Mouse (Mus musculus) spleen, adult 18-20 months (tissue): ENCODE measurements around the gene Arid4b.

Source experiments
- DNase-seq, 2 experiments: peaks; one replicate each; pipeline ENCODE4 v3.0.0; 2022; ENCODE audit warnings: mixed read lengths in 2 of 2

Arid4b gene

DNA sequence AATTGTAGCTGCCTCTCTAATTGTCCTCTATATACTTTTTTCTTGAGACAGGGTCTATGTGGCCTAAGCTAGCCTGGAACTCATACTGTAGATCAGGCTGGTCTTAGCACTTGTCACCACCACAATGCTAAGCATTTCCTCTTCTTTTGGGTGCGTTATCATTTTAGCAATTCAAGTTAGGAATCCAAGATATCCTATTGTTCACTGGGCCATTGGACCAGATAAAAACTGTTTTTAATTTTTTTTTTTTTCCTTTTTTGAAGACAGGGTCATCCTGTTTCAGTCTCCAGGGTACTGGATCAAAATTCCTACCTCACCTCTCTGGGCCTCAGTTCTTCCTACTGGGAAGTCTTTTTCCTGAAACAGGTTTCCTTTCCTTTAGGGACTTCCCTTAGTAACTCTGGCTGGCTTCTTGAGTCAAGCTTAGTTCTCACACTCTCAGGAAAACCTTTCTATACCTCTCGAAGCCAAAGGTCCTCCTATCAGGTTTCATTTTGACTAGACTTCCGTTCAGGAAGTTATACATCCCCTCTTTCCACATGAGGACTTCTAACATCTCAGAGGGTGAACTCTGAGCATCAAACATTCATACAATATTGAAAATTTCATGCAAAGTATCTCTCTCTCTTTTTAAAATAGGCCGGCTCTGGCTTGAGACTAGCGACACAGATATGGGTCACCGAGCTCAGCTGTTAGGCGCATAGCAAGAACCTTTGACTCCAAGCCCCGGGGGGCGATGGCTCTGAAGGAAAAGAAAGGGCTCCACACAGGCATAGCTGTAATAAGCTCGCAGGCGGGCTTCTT lies 621 bp upstream of the Arid4b start:
- DNase-seq = no peak

- no peak for DNase-seq
Observed at GRCm38 (mm10) chr13:14063942-14064271, 875 bp downstream of the Arid4b start.

GRCm38 (mm10) chr13:14064341-14065027 lies 1.5 kb downstream of the Arid4b start:
- peak; percentile 53 to 61 for DNase-seq

DNA sequence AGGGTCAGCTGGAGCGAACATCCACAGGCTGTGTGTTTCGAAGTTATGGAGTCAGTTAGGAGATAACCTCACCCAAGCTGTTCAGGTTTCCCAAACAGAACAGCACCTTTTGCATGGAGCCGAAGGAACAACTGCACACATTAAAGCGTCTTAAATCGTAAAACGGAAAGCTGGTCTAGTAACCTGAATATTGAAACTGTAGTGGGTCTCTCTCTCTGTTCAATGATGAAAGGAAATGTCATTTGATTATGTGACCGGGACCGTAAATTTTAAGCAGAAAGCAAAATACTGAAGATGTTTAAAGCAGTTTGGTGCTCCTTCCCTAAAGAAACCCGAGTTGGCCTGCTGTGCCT lies 2.0 kb downstream of the Arid4b start:
- DNase-seq = no peak

DNA sequence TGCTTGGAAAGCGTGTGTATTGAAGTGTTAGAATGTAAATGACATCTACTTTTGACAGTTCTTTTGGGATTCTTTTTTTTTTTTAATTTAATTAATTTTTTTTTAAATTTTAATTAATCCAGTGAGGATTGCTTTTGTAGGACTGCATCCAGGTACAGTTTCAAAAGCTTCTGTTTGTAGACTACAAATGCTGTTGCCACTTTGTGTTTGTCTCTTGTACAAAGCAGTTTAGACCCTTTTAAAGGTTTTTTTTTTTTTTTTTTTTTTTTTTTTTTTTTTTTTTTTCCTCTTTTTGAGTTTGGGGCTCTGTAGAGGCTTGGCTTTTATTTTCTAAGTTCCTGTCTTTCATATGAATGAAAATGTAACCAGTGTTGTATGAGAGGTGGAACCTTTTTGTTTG lies 2.7 kb downstream of the Arid4b start:
- no peak for DNase-seq

DNA sequence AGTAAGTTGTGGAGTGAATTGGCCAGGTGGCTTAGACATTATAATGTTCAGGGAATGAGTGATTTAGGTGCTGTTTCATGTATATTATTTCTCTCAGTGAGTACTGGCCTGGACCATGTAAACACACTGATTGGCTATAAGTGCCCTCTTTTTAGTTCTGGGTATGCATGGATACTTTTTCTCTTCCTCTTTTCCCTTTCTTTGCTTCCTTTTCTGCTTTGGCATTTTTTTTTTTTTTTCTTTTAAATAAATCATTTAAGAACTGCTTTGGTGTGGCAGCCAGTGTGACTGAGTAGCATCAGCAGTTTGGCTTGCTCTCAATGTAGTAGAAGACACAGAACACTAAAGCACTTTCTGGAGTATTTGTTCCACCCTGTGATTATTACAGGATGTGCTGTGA lies 5.0 kb downstream of the Arid4b start:
- DNase-seq = no peak

DNA sequence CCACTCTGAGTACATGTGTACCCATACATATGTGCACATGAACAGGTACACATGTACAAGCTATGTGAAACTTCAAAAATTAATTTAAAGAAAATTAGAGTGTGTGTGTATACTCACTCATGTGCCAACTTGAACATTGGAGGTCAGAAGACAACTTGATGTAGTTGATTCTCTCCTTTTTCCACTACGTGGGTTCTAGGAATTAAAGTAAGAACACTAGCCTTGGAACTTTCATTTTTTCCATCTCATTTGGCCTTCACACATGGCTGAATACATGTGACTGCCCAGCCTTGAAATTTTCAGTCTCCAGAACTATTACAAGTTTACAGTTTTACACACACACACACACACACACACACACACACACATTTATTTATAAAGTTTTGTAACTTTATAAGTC lies 6.3 kb downstream of the Arid4b start:
- DNase-seq = no peak

- DNase-seq = no peak
Observed at GRCm38 (mm10) chr13:14074371-14074770, 11.3 kb downstream of the Arid4b start.

- DNase-seq = no peak
Observed at GRCm38 (mm10) chr13:14075326-14075725, 12.3 kb downstream of the Arid4b start.

DNA sequence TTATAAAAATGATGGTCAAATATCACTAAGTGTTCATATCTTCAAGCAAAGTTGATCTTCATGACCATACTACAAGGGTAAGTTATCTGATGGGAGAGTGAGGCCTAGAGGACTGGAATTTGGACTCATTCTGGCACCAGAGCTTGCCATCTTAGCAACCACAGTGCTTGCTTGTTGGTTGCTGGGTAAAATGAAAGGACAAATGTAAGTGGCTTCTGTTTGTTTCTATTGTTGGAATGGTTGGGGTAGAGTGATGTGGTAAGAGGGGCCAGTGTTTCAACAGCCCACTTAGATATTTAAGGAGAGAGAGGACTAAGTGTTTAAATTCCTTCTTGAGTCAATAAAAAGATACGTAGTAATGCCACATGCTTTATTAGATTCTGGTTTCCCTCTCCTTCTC lies 25.6 kb downstream of the Arid4b start:
- no peak for DNase-seq

- DNase-seq = no peak
Observed at GRCm38 (mm10) chr13:14103026-14103425, 40.0 kb downstream of the Arid4b start.

DNA sequence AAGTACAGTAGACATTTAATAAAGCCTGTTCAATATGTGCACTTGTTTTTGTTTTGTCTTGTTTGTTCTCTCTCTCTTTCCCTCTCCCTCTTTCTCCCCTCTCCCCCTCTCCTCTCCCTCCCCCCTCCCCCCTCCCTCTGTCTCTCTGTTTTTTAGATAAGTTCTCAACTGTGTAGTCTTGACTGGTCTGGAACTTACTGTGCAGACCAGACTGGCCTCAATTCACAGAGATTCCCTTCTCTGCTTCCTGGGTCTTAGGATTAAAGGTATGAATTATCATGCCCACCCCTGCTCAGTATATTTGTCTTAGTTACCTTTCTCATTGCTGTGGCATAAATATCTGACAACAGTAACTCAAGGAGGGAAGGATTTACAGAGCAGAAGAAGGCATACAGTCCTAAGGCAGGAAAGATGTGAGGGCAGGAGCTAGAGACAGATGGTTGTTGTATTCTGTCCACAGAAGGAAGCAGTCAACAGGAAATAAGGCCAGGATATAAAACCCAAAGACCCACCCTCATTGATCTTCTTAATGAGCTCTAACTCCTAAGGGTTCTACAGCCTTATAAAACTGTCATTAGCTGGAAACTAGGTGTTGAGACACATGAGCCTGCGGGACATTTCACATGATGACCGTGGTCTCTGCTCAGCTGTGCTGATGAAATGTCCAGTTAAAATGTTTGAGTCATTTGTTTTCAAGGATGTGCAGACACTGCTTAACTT lies 47.3 kb downstream of the Arid4b start:
- no peak for DNase-seq

DNA sequence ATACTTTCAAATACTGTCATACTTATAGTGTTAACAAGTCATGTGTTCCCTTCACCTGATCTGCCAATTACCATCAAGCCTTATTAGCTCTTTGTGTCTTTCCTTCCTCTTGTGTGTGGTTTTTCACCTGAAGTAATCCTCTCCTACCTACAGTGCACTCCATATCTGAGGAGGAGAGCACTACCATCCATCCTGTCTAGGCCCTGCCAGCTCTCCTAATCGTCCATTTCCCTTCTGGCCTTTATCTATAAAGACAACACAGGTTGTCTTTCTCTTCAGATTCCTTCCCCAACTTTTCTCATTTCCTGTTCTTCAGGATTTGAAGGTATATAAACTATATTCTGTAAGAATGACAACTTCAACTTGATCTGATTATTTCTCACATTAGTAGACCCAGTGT lies 48.1 kb downstream of the Arid4b start:
- no peak for DNase-seq

DNA sequence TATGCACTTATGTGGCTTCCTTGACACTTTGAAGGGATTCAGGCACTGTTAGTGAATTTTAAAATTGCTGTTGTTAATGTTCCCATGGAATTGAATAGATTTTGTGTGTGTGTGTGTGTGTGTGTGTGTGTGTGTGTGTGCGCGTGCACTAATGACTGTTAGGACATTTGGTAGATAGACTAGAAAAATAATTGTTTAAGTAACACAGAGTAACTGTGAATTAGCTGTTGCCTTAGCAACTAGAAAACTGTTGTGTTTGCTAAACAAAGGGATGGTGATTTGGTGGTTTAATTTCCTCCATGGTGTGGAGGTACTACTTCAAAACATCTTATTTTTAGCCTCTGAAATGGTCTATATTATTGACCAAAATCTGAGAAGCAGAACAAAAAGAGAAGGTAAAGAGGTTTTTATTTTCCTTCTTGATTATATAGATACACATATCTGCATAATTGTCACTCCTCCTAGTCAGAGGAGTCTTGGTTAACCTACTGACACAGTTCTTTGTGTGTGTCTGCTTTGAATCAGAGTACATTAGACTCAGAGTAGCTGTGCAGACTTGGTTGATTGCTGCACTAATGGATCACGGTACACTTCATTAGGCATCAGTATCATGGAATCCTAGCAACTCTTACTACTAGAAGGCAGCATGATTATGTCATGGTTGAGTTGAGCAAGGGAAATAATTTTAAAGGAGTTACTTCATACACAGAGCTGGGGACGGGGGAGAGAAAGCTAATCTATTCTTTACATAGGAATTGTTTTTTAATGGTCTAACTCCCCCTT lies 50.9 kb downstream of the Arid4b start:
- no peak for DNase-seq

- no peak for DNase-seq
Observed at GRCm38 (mm10) chr13:14115805-14116204, 52.8 kb downstream of the Arid4b start.

DNA sequence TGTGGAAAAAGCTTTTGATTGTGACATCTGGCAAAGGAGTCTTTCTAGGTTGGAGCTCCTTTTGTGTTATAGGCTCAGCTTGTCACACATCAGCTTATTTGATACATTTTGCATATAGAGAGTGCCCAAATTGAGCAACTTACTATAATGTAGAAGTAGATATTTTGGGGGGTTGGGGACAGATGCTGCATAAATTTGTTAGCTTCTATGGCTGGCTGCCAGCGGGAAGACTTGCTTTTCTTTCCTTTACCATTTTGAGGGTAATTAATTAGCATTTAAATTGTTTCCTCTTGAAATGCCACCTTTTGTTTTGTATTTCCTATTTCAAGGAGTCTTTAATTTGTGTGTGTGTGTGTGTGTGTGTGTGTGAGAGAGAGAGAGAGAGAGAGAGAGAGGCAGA lies 68.6 kb downstream of the Arid4b start:
- no peak for DNase-seq

- DNase-seq = no peak
Observed at GRCm38 (mm10) chr13:14142294-14142966, 79.4 kb downstream of the Arid4b start.

DNA sequence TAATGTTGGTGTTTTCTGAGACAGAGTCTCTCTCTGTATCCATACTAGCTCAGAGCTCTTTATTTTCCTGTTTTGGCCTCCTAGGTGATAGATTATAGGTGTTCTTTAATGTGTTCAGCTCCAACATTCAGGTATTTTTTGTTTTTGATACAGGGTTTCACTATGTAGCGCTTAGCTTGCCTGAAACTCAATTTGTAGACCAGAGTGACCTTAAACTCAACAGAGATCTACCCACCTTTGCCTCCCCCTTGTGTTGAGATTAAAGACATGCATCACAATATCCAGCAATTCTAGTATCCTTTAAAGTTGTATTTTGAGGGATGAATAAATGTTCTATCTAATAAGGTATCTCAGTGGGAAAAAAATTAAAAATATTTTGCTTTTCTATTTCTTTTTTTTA lies 115.0 kb downstream of the Arid4b start:
- no peak for DNase-seq

DNA sequence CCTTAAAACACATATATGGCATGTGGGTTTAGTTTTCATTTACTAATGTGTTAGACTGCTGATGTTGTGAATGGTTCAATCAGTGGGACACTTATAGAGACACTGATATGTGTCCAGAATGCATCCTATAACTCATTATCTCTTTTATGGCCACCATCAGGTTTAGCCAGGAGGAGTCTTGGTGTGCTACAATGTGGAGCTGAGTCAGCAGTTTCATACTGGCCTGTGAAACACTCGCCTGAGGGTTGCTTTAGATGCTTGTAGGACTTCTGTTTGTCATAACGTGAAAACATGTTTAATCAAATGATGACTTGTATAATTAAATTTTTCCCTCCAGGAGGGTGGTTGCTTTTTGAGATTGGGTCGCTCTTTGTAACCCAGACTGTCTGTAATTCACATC lies 116.6 kb downstream of the Arid4b start:
- no peak for DNase-seq

DNA sequence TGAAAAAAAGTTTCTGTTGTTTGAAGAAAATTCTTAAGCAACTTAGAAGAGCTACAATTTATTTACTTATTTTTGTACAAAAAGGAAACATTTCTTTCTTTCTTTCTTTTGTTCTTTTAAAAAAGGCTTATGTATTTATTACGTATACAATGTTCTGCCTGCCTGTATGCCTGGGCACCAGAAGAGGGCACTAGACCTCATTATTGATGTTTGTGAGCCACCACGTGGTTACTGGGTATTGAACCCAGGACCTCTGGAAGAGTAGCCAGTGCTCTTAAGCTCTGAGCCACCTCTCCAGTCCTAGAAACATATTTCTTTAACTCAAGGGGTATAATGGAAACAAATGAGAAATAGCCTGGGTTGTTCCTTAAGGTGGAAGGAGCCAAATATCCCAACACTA lies 182.9 kb downstream of the Arid4b start:
- DNase-seq = no peak
